Mouse (Mus musculus) hindbrain, embryonic 11.5 days (tissue): ENCODE measurements around the gene Amotl2. TPM values are rescaled to one million over a fixed set of nuclear protein-coding genes. Genes with fewer than 3 reads are reported as not detected.

Source experiments
- ATAC-seq: fragments of 200-750 bp; cut with Nextera tagmentation; 2 replicates; pipeline ENCODE4 v1.8.0; 2017; ENCODE audit warnings: mild to moderate bottlenecking, moderate TSS enrichment, moderate library complexity; ENCODE audit not compliant: low FRiP score
- DNase-seq: peaks from one replicate; pipeline ENCODE4 v3.0.0-alpha.2; 2015; ENCODE audit warnings: low spot score
- H3K27ac ChIP-seq: fragments of 300-500 bp; sonication (generic); 2 replicates; pipeline ENCODE4 v1.5.1; 2014; ENCODE audit warnings: mild to moderate bottlenecking, low read depth, low read length
- H3K27me3 ChIP-seq: fragments of 300-500 bp; sonication (generic); 2 replicates; pipeline ENCODE4 v1.6.1; 2014; ENCODE audit warnings: mild to moderate bottlenecking, low read length, moderate library complexity, mixed read lengths; ENCODE audit not compliant: control insufficient read depth, insufficient read depth
- H3K36me3 ChIP-seq: fragments of 300-500 bp; sonication (generic); 2 replicates; pipeline ENCODE4 v1.6.1; 2014; ENCODE audit warnings: mild to moderate bottlenecking, low read length, moderate library complexity, mixed read lengths; ENCODE audit not compliant: control insufficient read depth, insufficient read depth
- H3K4me1 ChIP-seq: fragments of 300-500 bp; sonication (generic); replicated peaks from 2 replicates; pipeline ENCODE4 v1.6.1; 2014; ENCODE audit warnings: low read length, mixed read lengths; ENCODE audit not compliant: control insufficient read depth, insufficient read depth
- H3K4me2 ChIP-seq: fragments of 300-500 bp; sonication (generic); replicated peaks from 2 replicates; pipeline ENCODE4 v1.6.1; 2014; ENCODE audit warnings: mild to moderate bottlenecking, low read depth, low read length
- H3K4me3 ChIP-seq: fragments of 300-500 bp; sonication (generic); 2 replicates; pipeline ENCODE4 v1.5.1; 2014; ENCODE audit warnings: low read depth, low read length
- H3K9ac ChIP-seq: fragments of 300-500 bp; sonication (generic); 2 replicates; pipeline ENCODE4 v1.6.1; 2014; ENCODE audit warnings: low read depth, low read length
- H3K9me3 ChIP-seq: fragments of 300-500 bp; sonication (generic); 2 replicates; pipeline ENCODE4 v1.6.1; 2016; ENCODE audit warnings: low read length; ENCODE audit not compliant: control insufficient read depth
- WGBS: fragments of 180-500 bp; shearing (Covaris S2); extraction: QIAGEN DNeasy Blood & Tissue Kit; methylation state at CpG from one replicate; pipeline ENCODE4 v1.1.7; 2014; 5-methylcytosine and 5-hydroxymethylcytosine counted together
- polyA plus RNA-seq: library from polyadenylated mRNA; unstranded; fragments of >200 nt; fragmentation: Nextera tagmentation; extraction: Ambion mirVana; gene quantifications from 2 replicates; pipeline ENCODE4 v1.2.1, GENCODE M21; 2014

The Amotl2 gene
- polyA plus RNA-seq, 1 experiment from 2014 or later: 39.7 TPM

- peaks cover 25% of the 10 kb centered on the region for H3K36me3 ChIP-seq
- H3K4me3 ChIP-seq: peak overlapping the region; percentile 90
- H3K9ac ChIP-seq: peak overlapping the region; percentile 46; the same call in 1 of the 2 replicates
- H3K4me1 ChIP-seq: peaks cover 52% of the 10 kb centered on the region
- no peak overlapping the region; the same call in 1 of the 2 replicates for H3K27ac ChIP-seq
- H3K9me3 ChIP-seq: no peaks in the 10 kb centered on the region
- H3K27me3 ChIP-seq: no peaks in the 10 kb centered on the region
- 41% methylated on average over 9 of the region's 9 CpGs for WGBS
- ATAC-seq (no peak), DNase-seq (no peak)
- H3K4me2 ChIP-seq: peak overlapping the region; percentile 84
Observed at GRCm38 (mm10) chr9:102722071-102722561, 5.6 kb downstream of the Amotl2 start.

DNA sequence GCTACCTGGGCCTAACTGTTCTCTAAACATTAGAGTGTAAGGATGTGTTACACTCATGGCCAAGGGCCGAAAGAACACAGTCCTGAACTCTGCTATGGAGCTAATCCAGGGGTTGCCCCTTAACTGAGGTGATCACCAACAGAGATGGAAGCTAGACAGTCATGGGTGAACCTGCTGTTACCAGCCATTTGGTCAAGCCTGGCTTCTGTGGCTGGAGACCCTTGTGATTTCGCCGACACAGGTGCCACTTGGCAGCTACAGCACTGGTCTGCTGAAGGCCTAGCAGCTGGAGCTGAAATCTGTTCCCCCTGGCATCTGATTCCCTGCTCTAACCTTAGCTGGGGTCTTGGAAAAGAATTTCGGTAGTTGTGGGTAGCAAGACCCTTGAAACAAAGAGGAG lies 6.3 kb downstream of the Amotl2 start:
- no peaks in the 10 kb centered on the region for H3K9me3 ChIP-seq
- 92% methylated on average over 4 of the region's 4 CpGs for WGBS
- H3K4me1 ChIP-seq: peaks cover 53% of the 10 kb centered on the region
- ATAC-seq: no peak
- 0 out of 2 replicates have a peak overlapping the region, but pooled peaks have one; percentile 4 for H3K4me3 ChIP-seq
- H3K36me3 ChIP-seq: peaks cover 31% of the 10 kb centered on the region
- H3K27me3 ChIP-seq: no peaks in the 10 kb centered on the region
- H3K27ac ChIP-seq: peak overlapping the region; percentile 39; the same call in 1 of the 2 replicates
- peak overlapping the region; percentile 84; the same call in 1 of the 2 replicates for H3K4me2 ChIP-seq
- peak overlapping the region; percentile 2; the same call in 1 of the 2 replicates for H3K9ac ChIP-seq
- DNase-seq: no peak

DNA sequence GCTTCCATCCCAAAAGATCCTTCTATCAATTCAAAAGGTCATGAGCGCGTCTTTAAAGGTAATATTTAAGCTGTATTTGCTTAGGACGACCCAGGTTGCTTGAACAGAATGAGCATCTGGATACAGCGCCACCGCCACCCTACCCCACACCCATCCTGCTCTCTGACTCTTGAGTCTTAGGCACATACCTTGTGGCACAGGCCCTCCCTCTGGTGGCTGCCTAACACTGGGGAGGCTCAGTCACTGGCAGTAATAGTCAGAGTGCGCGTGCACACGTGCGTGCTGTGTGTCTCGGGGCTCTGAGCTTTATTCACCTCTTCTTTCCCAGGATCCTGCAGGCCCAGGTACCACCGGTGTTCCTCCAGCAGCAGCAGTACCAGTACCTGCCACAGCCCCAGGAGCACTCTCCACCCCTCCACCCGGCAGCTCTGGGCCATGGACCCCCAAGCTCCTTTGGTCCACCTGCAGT lies 6.8 kb downstream of the Amotl2 start:
- ATAC-seq (no peak), DNase-seq (no peak)
- H3K9ac ChIP-seq: no peak overlapping the region
- H3K27ac ChIP-seq: peak overlapping the region; percentile 56
- H3K36me3 ChIP-seq: peaks cover 36% of the 10 kb centered on the region
- no peaks in the 10 kb centered on the region for H3K9me3 ChIP-seq
- no peak overlapping the region for H3K4me3 ChIP-seq
- WGBS: 85% methylated on average over 12 of the region's 12 CpGs
- peaks cover 53% of the 10 kb centered on the region for H3K4me1 ChIP-seq
- H3K4me2 ChIP-seq: no peak overlapping the region
- H3K27me3 ChIP-seq: no peaks in the 10 kb centered on the region

DNA sequence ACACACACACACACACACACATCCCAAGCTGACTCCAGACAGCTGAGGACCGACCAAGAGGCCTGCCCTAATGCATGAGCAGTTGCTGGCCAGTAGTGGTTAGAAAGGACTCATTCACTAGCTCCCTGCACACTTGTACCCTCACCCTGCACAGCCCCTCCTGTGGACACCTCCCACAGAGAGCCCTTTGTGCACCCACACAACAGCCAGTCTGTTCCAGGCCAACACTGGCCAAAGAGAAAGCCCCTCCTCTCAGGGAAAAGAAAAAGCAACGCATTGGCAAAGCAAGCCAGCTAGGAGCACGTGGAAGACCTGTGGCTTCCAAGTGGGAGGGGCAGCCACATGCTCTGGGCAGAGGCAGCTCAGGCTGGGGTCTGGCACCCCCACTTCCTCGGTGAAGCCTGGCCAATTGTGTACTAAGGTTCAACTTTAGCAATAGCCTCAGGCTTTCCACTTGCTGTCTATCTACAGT lies 7.6 kb downstream of the Amotl2 start:
- Histone ChIP-seq H3K27me3 (no peaks in the 10 kb centered on the region), H3K9me3 (no peaks in the 10 kb centered on the region), H3K4me2 (no peak overlapping the region), H3K4me1 (peaks cover 53% of the 10 kb centered on the region), H3K9ac (no peak overlapping the region), H3K27ac (no peak overlapping the region; the same call in 1 of the 2 replicates), H3K4me3 (no peak overlapping the region), H3K36me3 (peaks cover 44% of the 10 kb centered on the region)
- ATAC-seq (peak; percentile 71), DNase-seq (peak; percentile 45)
- 23% methylated on average over 4 of the region's 4 CpGs for WGBS

DNA sequence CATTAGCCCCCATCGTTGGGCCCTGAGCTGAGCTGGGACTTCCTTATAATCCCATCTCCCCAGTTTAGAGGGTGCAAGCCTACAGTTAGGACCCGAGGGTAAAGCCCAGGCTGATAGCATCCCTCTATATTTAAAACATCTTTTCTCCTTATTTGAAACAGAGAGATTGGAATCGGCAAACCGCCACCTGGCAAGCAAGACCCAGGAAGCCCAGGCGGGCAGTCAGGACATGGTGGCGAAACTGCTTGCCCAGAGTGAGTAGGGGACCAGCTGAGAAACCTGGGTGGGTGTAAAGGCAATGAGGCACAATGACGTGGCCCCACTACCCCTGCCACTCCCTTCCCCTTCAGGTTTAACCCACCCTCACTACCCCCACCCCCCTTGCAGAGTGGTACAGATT lies 8.5 kb downstream of the Amotl2 start:
- WGBS: 73% methylated on average over 7 of the region's 7 CpGs
- Histone ChIP-seq H3K4me2 (no peak overlapping the region), H3K36me3 (peaks cover 51% of the 10 kb centered on the region), H3K27me3 (no peaks in the 10 kb centered on the region), H3K9ac (no peak overlapping the region), H3K4me1 (peaks cover 52% of the 10 kb centered on the region), H3K27ac (no peak overlapping the region), H3K4me3 (no peak overlapping the region), H3K9me3 (no peaks in the 10 kb centered on the region)
- DNase-seq: no peak
- ATAC-seq: no peak

- Histone ChIP-seq H3K9me3 (no peaks in the 10 kb centered on the region), H3K27ac (peak overlapping the region; percentile 70), H3K27me3 (no peaks in the 10 kb centered on the region), H3K36me3 (peaks cover 55% of the 10 kb centered on the region), H3K9ac (peak overlapping the region; percentile 24; the same call in 1 of the 2 replicates), H3K4me3 (no peak overlapping the region), H3K4me2 (peak overlapping the region; percentile 26), H3K4me1 (peaks cover 42% of the 10 kb centered on the region)
- ATAC-seq (peak; percentile 71), DNase-seq (peak; percentile 86)
- 2% methylated on average over 20 of the region's 22 CpGs for WGBS
Observed at GRCm38 (mm10) chr9:102725958-102726654, 9.6 kb downstream of the Amotl2 start.

- peaks cover 56% of the 10 kb centered on the region for H3K36me3 ChIP-seq
Observed at GRCm38 (mm10) chr9:102726811-102727210, 10.3 kb downstream of the Amotl2 start.

GRCm38 (mm10) chr9:102727662-102728468 lies 11.4 kb downstream of the Amotl2 start:
- Histone ChIP-seq H3K4me2 (no peak overlapping the region), H3K27ac (no peak overlapping the region), H3K36me3 (peaks cover 61% of the 10 kb centered on the region), H3K4me3 (no peak overlapping the region), H3K9me3 (no peaks in the 10 kb centered on the region), H3K4me1 (peaks cover 33% of the 10 kb centered on the region), H3K27me3 (no peaks in the 10 kb centered on the region), H3K9ac (no peak overlapping the region)
- ATAC-seq: no peak
- 89% methylated on average over 25 of the region's 25 CpGs for WGBS
- no peak for DNase-seq

More at GRCm38 (mm10) chr9:102726811-102727210, 10.3 kb downstream of the Amotl2 start:
- H3K4me2 ChIP-seq: no peak overlapping the region; the same call in 1 of the 2 replicates
- H3K4me1 ChIP-seq: peaks cover 40% of the 10 kb centered on the region
- H3K4me3 ChIP-seq: no peak overlapping the region
- no peaks in the 10 kb centered on the region for H3K9me3 ChIP-seq
- DNase-seq (no peak), ATAC-seq (no peak)
- H3K9ac ChIP-seq: peak overlapping the region; percentile 23; the same call in 1 of the 2 replicates
- 58% methylated on average over 3 of the region's 3 CpGs for WGBS
- H3K27me3 ChIP-seq: no peaks in the 10 kb centered on the region
- peak overlapping the region; percentile 70; the same call in 1 of the 2 replicates for H3K27ac ChIP-seq
